Mouse (Mus musculus): ENCODE measurements at regions not wholly inside any gene's neighbourhood (a gene's known extent, or its start where the extent isn't known, plus 50 kb on each side); places are given as distances from the start of the nearest gene placed in this dataset.

- 63% methylated on average over 1 of the region's 1 CpGs for WGBS
- Histone ChIP-seq H3K4me1 (replicated peaks) (no peaks in the 10 kb centered on the region), H3K9me3 (no peaks in the 10 kb centered on the region), H3K4me3 (no peak overlapping the region), H3K36me3 (no peaks in the 10 kb centered on the region), H3K4me2 (no peak overlapping the region), H3K9ac (no peak overlapping the region), H3K27ac (no peak overlapping the region), H3K27me3 (no peaks in the 10 kb centered on the region)
- ATAC-seq (ENCODE audit: low FRiP score) = no peak
Observed at GRCm38 (mm10) chr11:7561437-7561836, 347.7 kb upstream of the Igfbp3 start.

- H3K9me3 ChIP-seq = no peaks in the 10 kb centered on the region
- H3K9ac ChIP-seq = no peak overlapping the region
- WGBS = 82% methylated on average over 6 of the region's 6 CpGs
- H3K4me2 ChIP-seq = no peak overlapping the region
- H3K4me3 ChIP-seq = no peak overlapping the region
- H3K27ac ChIP-seq = no peak overlapping the region
- ATAC-seq (ENCODE audit: low FRiP score) = no peak
- no peaks in the 10 kb centered on the region for H3K4me1 ChIP-seq (replicated peaks)
- no peaks in the 10 kb centered on the region for H3K27me3 ChIP-seq
- no peaks in the 10 kb centered on the region for H3K36me3 ChIP-seq
Observed at GRCm38 (mm10) chr11:7555613-7556274, 342.0 kb upstream of the Igfbp3 start.

- Histone ChIP-seq H3K36me3 (no peaks in the 10 kb centered on the region), H3K4me1 (replicated peaks) (no peaks in the 10 kb centered on the region), H3K4me2 (no peak overlapping the region), H3K27me3 (no peaks in the 10 kb centered on the region), H3K27ac (no peak overlapping the region), H3K9ac (no peak overlapping the region), H3K9me3 (no peaks in the 10 kb centered on the region), H3K4me3 (no peak overlapping the region)
- WGBS = 89% methylated on average over 3 of the region's 3 CpGs
- ATAC-seq (ENCODE audit: low FRiP score) = no peak
Observed at GRCm38 (mm10) chr11:7552154-7552553, 338.4 kb upstream of the Igfbp3 start.

- no peak overlapping the region for H3K9ac ChIP-seq
- ATAC-seq (ENCODE audit: low FRiP score) = no peak
- H3K4me3 ChIP-seq = no peak overlapping the region
- 92% methylated on average over 2 of the region's 2 CpGs for WGBS
- H3K27me3 ChIP-seq = no peaks in the 10 kb centered on the region
- no peak overlapping the region for H3K4me2 ChIP-seq
- H3K27ac ChIP-seq = no peak overlapping the region
- no peaks in the 10 kb centered on the region for H3K4me1 ChIP-seq (replicated peaks)
- no peaks in the 10 kb centered on the region for H3K9me3 ChIP-seq
- H3K36me3 ChIP-seq = no peaks in the 10 kb centered on the region
Observed at GRCm38 (mm10) chr11:7547796-7548195, 334.1 kb upstream of the Igfbp3 start.

- no peaks in the 10 kb centered on the region for H3K27me3 ChIP-seq
- no peak overlapping the region for H3K27ac ChIP-seq
- no peak overlapping the region for H3K4me3 ChIP-seq
- no peaks in the 10 kb centered on the region for H3K9me3 ChIP-seq
- H3K36me3 ChIP-seq = no peaks in the 10 kb centered on the region
- H3K4me1 ChIP-seq (replicated peaks) = no peaks in the 10 kb centered on the region
- H3K4me2 ChIP-seq = no peak overlapping the region
- no peak for ATAC-seq (ENCODE audit: low FRiP score)
- H3K9ac ChIP-seq = no peak overlapping the region
- 87% methylated on average over 2 of the region's 2 CpGs for WGBS
Observed at GRCm38 (mm10) chr11:7545621-7546020, 331.9 kb upstream of the Igfbp3 start.

- no peaks in the 10 kb centered on the region for H3K4me1 ChIP-seq (replicated peaks)
- H3K4me3 ChIP-seq = no peak overlapping the region
- H3K36me3 ChIP-seq = no peaks in the 10 kb centered on the region
- H3K9ac ChIP-seq = no peak overlapping the region
- no peaks in the 10 kb centered on the region for H3K27me3 ChIP-seq
- H3K27ac ChIP-seq = no peak overlapping the region
- H3K9me3 ChIP-seq = peaks cover 9% of the 10 kb centered on the region; the same call in 1 of the 2 replicates
- ATAC-seq (ENCODE audit: low FRiP score) = no peak
- no peak overlapping the region for H3K4me2 ChIP-seq
- 22% methylated on average over 2 of the region's 2 CpGs for WGBS
Observed at GRCm38 (mm10) chr11:7534590-7534989, 320.9 kb upstream of the Igfbp3 start.

GRCm38 (mm10) chr11:7533327-7533726 lies 319.6 kb upstream of the Igfbp3 start:
- no peaks in the 10 kb centered on the region for H3K36me3 ChIP-seq
- H3K27me3 ChIP-seq = no peaks in the 10 kb centered on the region
- H3K9me3 ChIP-seq = peaks cover 9% of the 10 kb centered on the region; the same call in 1 of the 2 replicates
- H3K9ac ChIP-seq = no peak overlapping the region
- H3K27ac ChIP-seq = no peak overlapping the region
- 24% methylated on average over 1 of the region's 1 CpGs for WGBS
- H3K4me2 ChIP-seq = no peak overlapping the region
- no peaks in the 10 kb centered on the region for H3K4me1 ChIP-seq (replicated peaks)
- no peak overlapping the region for H3K4me3 ChIP-seq
- no peak for ATAC-seq (ENCODE audit: low FRiP score)

- H3K9me3 ChIP-seq = peaks cover 6% of the 10 kb centered on the region; the same call in 1 of the 2 replicates
- no peak for ATAC-seq (ENCODE audit: low FRiP score)
- H3K27ac ChIP-seq = no peak overlapping the region
- no peaks in the 10 kb centered on the region for H3K27me3 ChIP-seq
- H3K4me3 ChIP-seq = no peak overlapping the region
- WGBS = 86% methylated on average over 3 of the region's 3 CpGs
- no peaks in the 10 kb centered on the region for H3K4me1 ChIP-seq (replicated peaks)
- no peaks in the 10 kb centered on the region for H3K36me3 ChIP-seq
- no peak overlapping the region for H3K9ac ChIP-seq
- no peak overlapping the region for H3K4me2 ChIP-seq
Observed at GRCm38 (mm10) chr11:7531847-7532246, 318.1 kb upstream of the Igfbp3 start.

GRCm38 (mm10) chr11:7530482-7531148 lies 316.9 kb upstream of the Igfbp3 start:
- H3K36me3 ChIP-seq = no peaks in the 10 kb centered on the region
- H3K9me3 ChIP-seq = no peaks in the 10 kb centered on the region
- H3K4me3 ChIP-seq = no peak overlapping the region
- 84% methylated on average over 6 of the region's 6 CpGs for WGBS
- no peak overlapping the region for H3K4me2 ChIP-seq
- no peak for ATAC-seq (ENCODE audit: low FRiP score)
- no peak overlapping the region for H3K27ac ChIP-seq
- no peak overlapping the region for H3K9ac ChIP-seq
- H3K4me1 ChIP-seq (replicated peaks) = no peaks in the 10 kb centered on the region
- H3K27me3 ChIP-seq = no peaks in the 10 kb centered on the region

- Histone ChIP-seq H3K9ac (no peak overlapping the region), H3K27me3 (no peaks in the 10 kb centered on the region), H3K4me2 (no peak overlapping the region), H3K9me3 (no peaks in the 10 kb centered on the region), H3K4me3 (no peak overlapping the region), H3K4me1 (replicated peaks) (no peaks in the 10 kb centered on the region), H3K27ac (no peak overlapping the region), H3K36me3 (no peaks in the 10 kb centered on the region)
- WGBS = 86% methylated on average over 2 of the region's 2 CpGs
- no peak for ATAC-seq (ENCODE audit: low FRiP score)
Observed at GRCm38 (mm10) chr11:7519556-7519955, 305.8 kb upstream of the Igfbp3 start.

GRCm38 (mm10) chr11:7508861-7509260 lies 295.1 kb upstream of the Igfbp3 start:
- 89% methylated on average over 5 of the region's 5 CpGs for WGBS
- H3K36me3 ChIP-seq = no peaks in the 10 kb centered on the region
- no peak overlapping the region for H3K9ac ChIP-seq
- no peak overlapping the region for H3K4me3 ChIP-seq
- no peaks in the 10 kb centered on the region for H3K4me1 ChIP-seq (replicated peaks)
- no peak overlapping the region for H3K4me2 ChIP-seq
- no peaks in the 10 kb centered on the region for H3K9me3 ChIP-seq
- H3K27ac ChIP-seq = no peak overlapping the region
- no peak for ATAC-seq (ENCODE audit: low FRiP score)
- H3K27me3 ChIP-seq = no peaks in the 10 kb centered on the region

GRCm38 (mm10) chr11:7506421-7506945 lies 292.8 kb upstream of the Igfbp3 start:
- 79% methylated on average over 7 of the region's 7 CpGs for WGBS
- H3K36me3 ChIP-seq = no peaks in the 10 kb centered on the region

More at GRCm38 (mm10) chr11:7506421-7506945, 292.8 kb upstream of the Igfbp3 start:
- H3K9me3 ChIP-seq = no peaks in the 10 kb centered on the region
- H3K4me1 ChIP-seq (replicated peaks) = no peaks in the 10 kb centered on the region
- no peak for ATAC-seq (ENCODE audit: low FRiP score)
- H3K4me3 ChIP-seq = no peak overlapping the region
- no peaks in the 10 kb centered on the region for H3K27me3 ChIP-seq
- no peak overlapping the region for H3K9ac ChIP-seq
- H3K27ac ChIP-seq = no peak overlapping the region
- no peak overlapping the region for H3K4me2 ChIP-seq

All from hindbrain, embryonic 13.5 days (tissue).